Mouse (Mus musculus): ENCODE results near the gene Bmp3.

Gene Bmp3

DNA sequence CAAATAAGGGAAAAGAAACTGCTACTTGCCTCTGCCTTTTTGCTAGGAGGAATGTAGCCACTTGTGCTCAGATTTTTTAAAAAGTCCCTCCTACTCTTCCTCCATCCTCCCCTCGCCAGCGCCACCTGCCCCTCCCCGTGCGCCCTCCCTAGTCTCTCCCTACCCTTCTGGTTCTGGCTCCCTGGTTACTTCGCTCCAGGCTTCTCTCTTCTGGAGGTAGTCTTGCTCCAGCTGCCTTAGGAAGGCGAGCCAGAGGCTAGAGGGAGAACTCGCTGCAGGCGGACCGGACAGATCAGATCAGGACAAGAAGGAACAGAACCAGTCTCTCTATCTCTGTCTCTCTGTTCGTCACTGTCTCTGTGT lies at the start of gene Bmp3:
TSS of gene Bmp3 (plus strand) at position 152 of the 363 bp plus-strand sequence.
- no peak for DNase-seq (ENCODE audit: low spot score)

DNA sequence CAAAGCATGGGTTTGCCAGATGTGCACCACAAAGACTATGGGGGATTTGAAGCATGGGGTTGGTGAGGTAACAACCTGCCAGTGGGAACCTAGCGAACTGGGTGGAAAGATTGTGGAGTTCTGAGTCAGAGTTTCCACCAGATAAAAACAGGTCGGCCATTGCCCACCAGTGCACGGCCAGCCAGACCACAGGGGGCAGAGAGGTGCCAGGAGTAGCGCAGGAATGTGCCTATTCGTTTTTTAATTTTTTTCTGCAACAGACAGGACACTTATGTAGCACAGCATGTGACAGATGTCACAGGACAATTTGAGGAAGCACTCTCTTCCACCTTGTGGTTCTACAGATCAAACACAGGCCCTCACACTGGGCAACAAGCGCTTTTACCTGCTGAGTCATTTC lies 49.5 kb upstream of the Bmp3 start:
- DNase-seq (ENCODE audit: low spot score), result no peak

- no peak for DNase-seq (ENCODE audit: low spot score)
These were observed 47.7 kb upstream of the Bmp3 start for GRCm38 (mm10) chr5:98806492-98806891.

- DNase-seq (ENCODE audit: low spot score), result no peak
These were observed 47.2 kb upstream of the Bmp3 start for GRCm38 (mm10) chr5:98807022-98807421.

DNA sequence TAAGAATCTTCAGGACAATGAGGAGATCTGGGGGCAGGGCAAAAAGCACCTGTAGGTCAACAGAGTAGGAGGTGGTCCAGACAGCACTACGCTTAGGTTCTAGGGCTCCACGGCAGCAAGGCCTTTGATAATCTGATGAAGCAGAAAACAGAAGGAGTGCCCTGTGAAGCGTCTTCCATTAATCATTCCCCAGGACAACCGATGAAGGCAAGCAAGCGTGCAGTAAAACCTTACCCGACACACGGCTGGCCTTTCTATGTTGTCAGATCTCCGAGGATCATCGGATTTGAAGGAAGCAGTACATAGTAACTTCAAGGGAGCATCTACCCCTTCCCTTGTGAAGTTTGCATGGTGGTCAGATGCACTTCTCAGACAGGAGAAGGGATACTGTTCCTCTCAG lies 46.3 kb upstream of the Bmp3 start:
- no peak for DNase-seq (ENCODE audit: low spot score)

GRCm38 (mm10) chr5:98812380-98812779 lies 41.8 kb upstream of the Bmp3 start:
- DNase-seq (ENCODE audit: low spot score), result no peak

DNA sequence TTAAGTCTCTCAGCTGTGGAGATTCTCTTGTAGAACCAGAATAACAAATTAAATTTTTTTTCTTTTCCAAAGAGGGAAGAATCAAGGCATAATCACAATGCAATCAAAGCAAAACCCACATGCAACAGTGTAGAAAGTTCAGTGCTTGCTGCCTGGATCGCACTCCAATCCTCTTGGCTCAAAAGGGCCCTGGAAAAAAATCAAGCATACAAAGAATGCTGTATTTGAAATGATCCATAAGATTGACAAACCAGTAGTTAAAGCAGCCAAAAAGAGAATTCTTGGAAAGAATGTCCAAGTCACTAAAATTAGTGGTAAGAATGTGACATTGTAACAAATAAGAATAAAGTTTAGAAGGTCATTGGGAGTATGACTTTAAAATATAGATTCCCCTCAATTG lies 38.9 kb upstream of the Bmp3 start:
- no peak for DNase-seq (ENCODE audit: low spot score)

DNA sequence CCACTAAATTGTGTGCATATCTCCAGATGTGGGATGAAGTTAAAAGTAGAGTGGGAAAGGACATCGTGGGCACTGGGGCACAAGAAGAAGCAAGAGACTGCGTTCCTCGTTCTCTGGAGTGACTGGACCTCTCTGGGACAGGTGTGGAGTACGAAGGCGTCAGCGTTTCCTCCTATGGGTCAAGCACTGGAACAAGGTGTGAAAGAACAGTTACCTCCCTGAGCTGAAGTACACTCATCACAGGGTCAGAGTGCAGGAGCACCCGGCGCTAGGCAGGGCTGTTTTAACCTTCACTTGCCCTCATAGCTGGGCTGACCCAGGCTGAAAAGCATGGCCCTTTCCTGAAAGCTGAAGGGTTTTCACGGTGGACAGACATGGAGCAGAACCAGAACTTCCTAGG lies 20.5 kb upstream of the Bmp3 start:
- DNase-seq (ENCODE audit: low spot score), result no peak

DNA sequence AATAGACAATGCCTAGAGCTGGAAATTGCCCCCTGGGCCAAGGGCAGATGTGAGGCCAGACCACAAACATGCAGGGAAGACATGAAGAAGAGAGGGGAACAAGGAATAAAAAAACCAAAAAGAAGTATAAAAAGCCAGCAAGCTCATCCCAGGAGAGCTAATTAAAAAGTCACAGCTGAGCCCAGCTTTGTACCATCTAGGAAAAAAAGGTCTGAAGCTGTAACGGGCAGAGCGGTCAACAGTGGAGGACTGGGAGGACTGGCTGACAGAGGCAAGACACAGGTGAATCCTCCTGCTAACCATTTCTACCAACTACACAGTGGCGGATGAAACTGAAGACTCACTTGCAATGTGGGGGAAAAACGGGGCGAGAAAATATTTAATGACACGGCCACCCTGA lies 19.9 kb upstream of the Bmp3 start:
- DNase-seq (ENCODE audit: low spot score), result no peak

DNA sequence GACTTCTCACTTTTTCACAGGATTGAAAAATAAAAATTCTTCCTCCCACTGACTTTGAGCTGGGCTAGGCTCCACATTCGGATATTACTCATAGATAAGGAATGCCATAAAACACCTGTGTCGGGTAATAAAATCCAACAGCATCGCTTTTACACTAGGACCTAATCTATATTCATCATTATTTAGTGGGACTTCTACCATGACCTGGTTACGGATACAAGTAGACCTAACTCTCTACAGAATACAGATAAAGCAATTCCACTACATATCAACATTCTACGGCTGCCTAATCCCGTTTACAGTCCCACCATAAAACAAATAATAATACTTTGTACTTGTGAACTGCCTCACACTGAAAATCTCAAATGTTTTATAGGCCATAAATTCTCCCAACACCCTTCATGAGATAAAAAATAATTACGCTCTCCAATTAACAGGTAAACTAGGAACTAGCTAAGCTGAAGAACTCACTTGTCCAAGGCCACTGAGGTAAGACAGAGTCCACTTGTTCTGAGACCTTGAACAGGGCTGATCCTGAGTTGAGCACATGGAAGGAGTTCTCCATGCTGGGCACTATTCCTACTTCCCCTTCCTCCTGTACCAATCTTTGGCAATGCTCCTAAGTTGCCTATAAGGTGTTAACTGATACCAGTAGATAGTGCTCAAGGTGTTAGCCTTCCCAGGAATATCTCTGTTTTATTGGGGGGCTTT lies 11.5 kb upstream of the Bmp3 start:
- DNase-seq (ENCODE audit: low spot score), result no peak

DNA sequence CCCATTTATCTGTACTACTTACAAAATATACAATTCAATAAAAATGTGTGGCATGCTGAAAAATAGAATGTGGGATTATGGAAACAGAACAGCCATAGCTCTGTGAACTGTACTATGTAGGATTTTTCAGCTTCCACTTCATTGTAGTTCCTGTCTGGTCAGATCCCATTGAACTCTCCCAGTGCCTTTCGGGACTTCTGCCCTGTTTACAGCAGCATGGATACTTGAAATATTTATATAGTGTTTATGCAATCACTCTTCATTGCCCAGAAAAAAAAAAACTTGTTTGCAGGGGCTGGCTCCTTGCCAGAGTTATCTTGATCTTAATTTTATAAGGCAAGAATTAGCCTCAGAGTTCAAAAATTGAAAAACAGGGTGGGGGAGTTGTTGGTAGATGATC lies 9.6 kb upstream of the Bmp3 start:
- DNase-seq (ENCODE audit: low spot score), result no peak

GRCm38 (mm10) chr5:98854627-98855564 lies 681 bp downstream of the Bmp3 start:
- no peak for DNase-seq (ENCODE audit: low spot score)

GRCm38 (mm10) chr5:98855741-98856140 lies 1.5 kb downstream of the Bmp3 start:
- no peak for DNase-seq (ENCODE audit: low spot score)

GRCm38 (mm10) chr5:98856356-98856755 lies 2.1 kb downstream of the Bmp3 start:
- DNase-seq (ENCODE audit: low spot score), result no peak

- DNase-seq (ENCODE audit: low spot score), result no peak
These were observed 9.7 kb downstream of the Bmp3 start for GRCm38 (mm10) chr5:98863891-98864290.

- DNase-seq (ENCODE audit: low spot score), result no peak
These were observed 10.9 kb downstream of the Bmp3 start for GRCm38 (mm10) chr5:98865146-98865545.

DNA sequence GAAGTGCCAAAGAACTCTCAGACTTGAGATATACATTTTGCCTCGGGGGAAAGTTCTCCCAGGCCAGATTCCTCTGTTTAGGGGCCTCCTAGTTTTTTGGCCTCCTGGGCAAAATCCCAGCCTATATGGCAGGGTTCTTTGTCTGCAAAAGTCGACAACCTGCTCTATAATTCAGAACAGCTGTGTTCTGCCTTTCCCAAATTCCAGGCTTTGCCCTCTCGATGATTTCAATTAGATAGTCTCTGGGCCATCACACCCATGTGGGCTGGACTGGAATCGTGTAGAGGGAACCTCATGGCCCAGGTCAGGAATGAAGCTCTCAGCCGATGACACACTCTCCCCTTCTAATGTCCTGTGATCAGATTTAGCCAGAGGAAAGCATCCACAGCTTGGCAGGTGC lies 21.8 kb downstream of the Bmp3 start:
- DNase-seq (ENCODE audit: low spot score), result no peak

- DNase-seq (ENCODE audit: low spot score), result no peak
These were observed 24.7 kb downstream of the Bmp3 start for GRCm38 (mm10) chr5:98878891-98879290.

DNA sequence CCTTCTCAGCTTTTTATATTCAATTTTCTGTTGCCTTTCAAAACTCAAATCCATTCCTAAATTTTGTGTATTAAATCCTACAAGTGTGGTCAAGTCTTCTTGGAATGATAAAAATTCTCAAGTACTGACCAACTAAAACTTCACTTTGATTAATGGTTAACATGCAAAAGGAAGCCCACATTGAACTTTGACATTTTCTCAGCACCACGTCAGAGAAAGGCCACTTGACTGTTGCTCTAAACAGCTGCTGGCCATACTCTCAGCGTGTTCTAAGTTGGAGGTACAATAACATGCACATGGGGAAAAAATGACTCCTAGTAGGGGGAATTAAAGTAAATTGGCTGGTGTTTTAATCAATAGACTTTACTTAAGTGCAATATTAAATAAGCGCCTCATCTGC lies 27.9 kb downstream of the Bmp3 start:
- no peak for DNase-seq (ENCODE audit: low spot score)

DNA sequence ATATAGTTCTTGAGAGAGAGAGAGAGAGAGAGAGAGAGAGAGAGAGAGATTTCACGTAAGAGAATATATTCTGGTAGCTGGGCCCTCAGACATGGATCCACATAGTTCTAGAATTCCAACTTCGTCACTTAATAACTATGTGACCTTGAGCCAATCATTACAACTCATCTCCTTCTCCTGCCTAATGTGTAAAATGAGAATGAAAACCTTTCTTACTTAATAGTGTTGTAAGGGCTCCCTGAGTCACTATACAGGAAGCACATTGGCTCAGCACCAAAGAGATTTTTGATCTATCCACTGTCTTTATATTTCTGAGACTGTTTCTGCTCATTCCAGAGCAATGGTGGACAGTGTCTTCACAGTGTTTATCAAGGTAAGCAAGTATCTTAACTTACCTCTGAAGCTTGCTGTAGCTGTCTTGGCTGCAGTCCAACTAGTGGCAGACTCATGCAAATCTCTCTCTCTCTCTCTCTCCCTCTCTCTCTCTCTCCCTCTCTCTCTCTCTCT lies 36.4 kb downstream of the Bmp3 start:
- DNase-seq (ENCODE audit: low spot score), result no peak

GRCm38 (mm10) chr5:98894281-98894680 lies 40.1 kb downstream of the Bmp3 start:
- DNase-seq (ENCODE audit: low spot score), result no peak

- no peak for DNase-seq (ENCODE audit: low spot score)
These were observed 43.7 kb downstream of the Bmp3 start for GRCm38 (mm10) chr5:98897946-98898345.

GRCm38 (mm10) chr5:98900926-98901325 lies 46.7 kb downstream of the Bmp3 start:
- DNase-seq (ENCODE audit: low spot score), result no peak

Data from urinary bladder, postnatal 10 days (tissue).